Mouse (Mus musculus): ENCODE data around the gene Lpcat3. TPM values are rescaled to one million over a fixed set of nuclear protein-coding genes. Genes with fewer than 3 reads are reported as not detected.

Lpcat3 gene
- polyA plus RNA-seq, 1 experiment = 282 TPM

DNA sequence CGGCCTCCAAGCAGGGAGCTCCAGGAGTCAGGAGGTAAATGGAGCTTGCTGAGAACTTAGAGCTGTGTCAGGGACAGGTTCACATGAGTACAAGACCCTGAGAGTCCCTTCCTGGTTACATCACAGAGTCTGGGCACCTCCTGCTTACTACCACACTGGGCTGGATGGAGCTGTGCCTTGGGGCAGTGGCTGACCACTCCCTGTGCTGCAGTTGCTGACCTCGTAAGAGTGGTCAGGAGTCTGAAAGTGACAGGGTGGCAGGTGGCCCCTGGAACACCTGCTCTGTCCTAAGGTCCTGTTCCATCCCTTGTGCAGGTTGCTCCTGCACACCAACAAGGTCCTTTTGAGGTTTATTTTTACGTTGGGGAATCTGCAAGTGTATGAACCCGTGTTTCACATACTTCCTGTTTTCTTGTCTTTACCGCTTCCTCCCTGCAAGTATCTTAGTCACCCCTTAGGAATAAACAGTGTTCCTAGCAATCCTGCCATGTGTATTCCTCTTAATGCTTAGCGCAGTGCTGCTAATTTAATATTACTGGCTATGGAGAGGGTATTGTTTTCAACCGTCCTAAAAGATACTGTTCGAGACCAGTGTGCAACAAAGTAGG is 25.4 kb downstream of the Lpcat3 start:
- H3K36me3 ChIP-seq (ENCODE audit: control insufficient read depth, insufficient read depth, low read length) = no peaks in the 10 kb centered on the region
- H3K27me3 ChIP-seq (ENCODE audit: control insufficient read depth, insufficient read depth, low read length) = no peaks in the 10 kb centered on the region
- TF ChIP-seq POLR2A (IDR thresholded peaks at IDR 0.05; ENCODE audit: control insufficient read depth, low read depth, low read length) (no peak), CTCF (IDR thresholded peaks at IDR 0.05; ENCODE audit: control insufficient read depth, insufficient read depth, insufficient replicate concordance, low read depth, low read length) (no peak)
- H3K4me3 ChIP-seq (ENCODE audit: control insufficient read depth, low read depth, low read length) = no peak overlapping the region
- no peak overlapping the region for H3K27ac ChIP-seq (ENCODE audit: control insufficient read depth, insufficient read depth, low read depth, low read length)
- H3K4me1 ChIP-seq (ENCODE audit: control insufficient read depth, insufficient read depth, low read length) = no peaks in the 10 kb centered on the region

DNA sequence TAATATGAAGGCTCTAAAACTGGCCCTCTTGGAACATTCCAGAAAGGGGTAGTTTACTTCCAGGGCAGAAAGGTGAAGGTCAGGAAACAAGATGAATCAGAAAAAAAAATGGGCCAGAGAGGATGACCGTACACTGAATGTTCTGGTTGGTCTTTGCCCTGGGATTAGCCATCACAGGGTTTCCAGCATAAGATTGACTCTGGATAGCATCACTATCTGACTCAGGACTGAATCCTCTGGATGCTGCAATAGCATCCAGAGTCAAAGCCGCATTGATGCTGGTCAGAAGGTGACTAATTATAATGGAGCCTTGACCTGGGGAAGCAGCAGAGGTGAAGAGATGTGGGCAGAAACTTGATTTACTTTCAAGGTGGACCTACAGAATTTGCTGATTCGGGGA is 26.2 kb downstream of the Lpcat3 start:
- Histone ChIP-seq H3K27ac (ENCODE audit: control insufficient read depth, insufficient read depth, low read depth, low read length) (no peak overlapping the region), H3K36me3 (ENCODE audit: control insufficient read depth, insufficient read depth, low read length) (no peaks in the 10 kb centered on the region), H3K4me3 (ENCODE audit: control insufficient read depth, low read depth, low read length) (no peak overlapping the region), H3K27me3 (ENCODE audit: control insufficient read depth, insufficient read depth, low read length) (no peaks in the 10 kb centered on the region), H3K4me1 (ENCODE audit: control insufficient read depth, insufficient read depth, low read length) (no peaks in the 10 kb centered on the region)
- TF ChIP-seq POLR2A (IDR thresholded peaks at IDR 0.05; ENCODE audit: control insufficient read depth, low read depth, low read length) (no peak), CTCF (IDR thresholded peaks at IDR 0.05; ENCODE audit: control insufficient read depth, insufficient read depth, insufficient replicate concordance, low read depth, low read length) (no peak)

DNA sequence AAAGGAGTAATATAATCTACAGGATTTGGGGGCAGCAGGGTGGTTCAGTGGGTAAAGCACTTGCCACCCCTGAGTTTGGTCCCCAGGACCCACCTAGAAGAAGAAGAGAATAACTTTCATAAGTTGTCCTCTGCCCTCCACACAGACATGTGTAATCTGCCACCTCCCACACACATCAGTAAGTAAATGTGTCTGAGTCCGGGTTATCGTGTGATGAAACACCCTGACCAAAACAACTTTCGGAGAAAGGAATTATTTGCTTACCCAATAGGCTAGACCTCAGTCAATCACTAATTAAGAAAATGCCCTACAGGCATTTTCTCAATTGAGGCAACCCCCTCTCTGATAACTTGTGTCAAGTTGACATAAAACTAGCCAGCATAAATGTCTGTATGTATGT is 27.7 kb downstream of the Lpcat3 start:
- H3K27me3 ChIP-seq (ENCODE audit: control insufficient read depth, insufficient read depth, low read length) = no peaks in the 10 kb centered on the region
- no peak overlapping the region for H3K4me3 ChIP-seq (ENCODE audit: control insufficient read depth, low read depth, low read length)
- H3K4me1 ChIP-seq (ENCODE audit: control insufficient read depth, insufficient read depth, low read length) = no peaks in the 10 kb centered on the region
- TF ChIP-seq CTCF (IDR thresholded peaks at IDR 0.05; ENCODE audit: control insufficient read depth, insufficient read depth, insufficient replicate concordance, low read depth, low read length) = no peak
- no peak for TF ChIP-seq POLR2A (IDR thresholded peaks at IDR 0.05; ENCODE audit: control insufficient read depth, low read depth, low read length)
- H3K27ac ChIP-seq (ENCODE audit: control insufficient read depth, insufficient read depth, low read depth, low read length) = no peak overlapping the region
- H3K36me3 ChIP-seq (ENCODE audit: control insufficient read depth, insufficient read depth, low read length) = no peaks in the 10 kb centered on the region

DNA sequence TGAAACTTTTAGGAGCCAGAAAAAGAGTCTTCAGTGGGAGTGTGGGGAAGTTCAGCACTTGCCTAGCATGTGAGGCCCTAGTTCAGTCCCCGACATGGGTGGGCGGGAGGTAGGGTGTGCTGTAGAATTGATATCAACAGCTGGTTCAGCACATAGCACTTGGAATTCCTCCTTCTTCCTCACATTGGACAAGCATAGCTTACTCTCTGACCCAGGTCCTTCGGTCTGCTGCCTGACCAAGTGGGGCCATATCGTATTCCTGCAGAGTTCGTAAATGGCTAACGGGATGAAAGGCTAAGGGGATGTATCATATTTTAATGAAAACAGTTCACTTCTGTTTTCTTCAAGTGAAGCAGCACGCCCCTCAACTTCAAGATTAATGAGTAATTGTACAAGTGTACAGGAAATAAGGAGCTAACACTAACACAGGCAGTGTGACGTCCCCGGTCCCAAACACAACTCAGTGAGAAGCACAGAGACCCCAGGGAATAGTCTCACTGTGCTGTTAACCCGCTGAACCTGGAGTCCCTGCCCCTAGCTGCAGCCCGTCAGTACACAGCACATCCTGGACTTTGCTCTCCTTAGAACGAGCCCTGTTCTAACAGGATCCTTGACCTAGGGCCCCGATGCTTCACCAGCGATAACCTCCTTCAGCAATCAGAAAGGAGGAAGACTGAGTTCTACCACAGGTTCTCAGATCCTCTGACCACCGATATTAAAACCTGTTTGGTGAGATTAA is 30.6 kb downstream of the Lpcat3 start:
- Histone ChIP-seq H3K27me3 (ENCODE audit: control insufficient read depth, insufficient read depth, low read length) (no peaks in the 10 kb centered on the region), H3K4me3 (ENCODE audit: control insufficient read depth, low read depth, low read length) (no peak overlapping the region), H3K27ac (ENCODE audit: control insufficient read depth, insufficient read depth, low read depth, low read length) (no peak overlapping the region; the same call in 1 of the 2 replicates), H3K36me3 (ENCODE audit: control insufficient read depth, insufficient read depth, low read length) (no peaks in the 10 kb centered on the region), H3K4me1 (ENCODE audit: control insufficient read depth, insufficient read depth, low read length) (0 out of 2 replicates have a peak, but pooled peaks cover 2% of the 10 kb centered on the region)
- no peak for TF ChIP-seq CTCF (IDR thresholded peaks at IDR 0.05; ENCODE audit: control insufficient read depth, insufficient read depth, insufficient replicate concordance, low read depth, low read length)
- no peak for TF ChIP-seq POLR2A (IDR thresholded peaks at IDR 0.05; ENCODE audit: control insufficient read depth, low read depth, low read length)

DNA sequence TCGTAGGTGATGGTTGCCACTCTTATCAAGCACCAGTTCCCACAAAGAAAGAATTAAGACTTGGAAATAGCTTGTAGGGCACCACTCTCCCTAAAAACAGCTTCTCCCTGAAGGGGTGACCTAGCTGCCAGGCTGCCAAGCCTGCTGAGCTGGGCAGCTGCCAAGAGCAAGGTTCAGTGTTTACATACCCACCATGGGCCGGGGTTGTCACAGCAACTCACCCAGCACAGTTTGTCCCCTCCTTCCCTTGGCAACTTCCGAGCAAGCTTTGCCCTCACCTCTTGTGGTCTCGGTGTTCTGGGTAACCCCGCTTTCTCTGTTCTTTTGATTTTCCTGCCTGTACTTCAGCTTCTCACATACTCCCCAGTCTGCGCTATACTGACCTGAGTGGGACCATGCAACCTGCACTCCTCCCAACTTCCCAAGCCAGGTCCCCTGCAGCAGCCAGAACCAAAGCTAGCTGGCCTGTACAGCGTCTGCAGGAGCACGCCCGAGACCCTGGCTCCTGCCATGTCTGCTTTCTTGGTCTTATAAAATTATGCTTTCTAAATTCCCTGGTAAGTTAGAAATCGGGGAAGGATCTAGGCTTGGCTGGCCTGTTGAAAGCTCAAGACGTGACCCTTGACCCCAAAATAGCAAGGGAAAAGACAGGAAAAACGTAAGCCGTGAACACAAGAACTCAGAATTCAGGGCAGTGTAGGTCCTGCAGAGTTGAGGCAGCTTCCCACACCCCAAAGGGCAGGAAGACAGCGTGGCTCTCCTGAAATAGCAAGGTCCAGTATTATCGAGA is 31.5 kb downstream of the Lpcat3 start:
- TF ChIP-seq CTCF (IDR thresholded peaks at IDR 0.05; ENCODE audit: control insufficient read depth, insufficient read depth, insufficient replicate concordance, low read depth, low read length) = no peak
- H3K27me3 ChIP-seq (ENCODE audit: control insufficient read depth, insufficient read depth, low read length) = no peaks in the 10 kb centered on the region
- H3K27ac ChIP-seq (ENCODE audit: control insufficient read depth, insufficient read depth, low read depth, low read length) = no peak overlapping the region
- peaks cover 5% of the 10 kb centered on the region for H3K4me1 ChIP-seq (ENCODE audit: control insufficient read depth, insufficient read depth, low read length)
- no peak overlapping the region for H3K4me3 ChIP-seq (ENCODE audit: control insufficient read depth, low read depth, low read length)
- no peaks in the 10 kb centered on the region for H3K36me3 ChIP-seq (ENCODE audit: control insufficient read depth, insufficient read depth, low read length)

DNA sequence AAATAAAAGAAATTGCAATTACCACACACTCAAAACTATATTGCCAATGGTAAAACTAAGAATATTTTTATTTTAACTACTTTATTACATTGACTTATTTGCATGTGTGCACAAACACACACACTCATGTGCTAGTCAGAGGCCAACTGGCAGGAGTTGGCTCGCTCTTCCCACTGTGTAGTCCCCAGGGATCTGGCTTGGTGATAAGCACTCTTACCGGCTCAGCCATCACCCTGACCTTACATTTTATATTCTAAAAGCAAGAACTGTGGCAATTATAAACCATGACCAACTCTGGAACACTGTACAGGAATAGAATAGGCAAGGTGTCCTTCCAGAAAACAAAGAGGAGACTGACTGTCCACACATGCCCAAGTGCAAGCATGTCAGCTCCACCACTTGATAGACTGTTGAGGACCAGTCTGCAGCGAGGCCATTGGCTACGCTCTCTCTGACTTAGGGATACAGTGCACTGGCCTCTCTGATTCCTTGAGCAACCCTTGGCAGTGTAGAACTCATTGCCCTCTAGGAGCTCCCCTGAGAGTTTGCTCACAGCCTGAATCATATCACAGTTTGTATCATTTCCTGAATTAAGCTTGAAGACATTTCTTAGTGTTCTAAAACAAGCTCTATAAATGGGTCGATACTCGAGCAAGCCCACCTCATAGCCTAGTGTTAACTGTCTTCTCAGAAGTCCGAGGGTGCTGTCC is 33.8 kb downstream of the Lpcat3 start:
- Histone ChIP-seq H3K27ac (ENCODE audit: control insufficient read depth, insufficient read depth, low read depth, low read length) (no peak overlapping the region), H3K36me3 (ENCODE audit: control insufficient read depth, insufficient read depth, low read length) (peaks cover 5% of the 10 kb centered on the region), H3K4me1 (ENCODE audit: control insufficient read depth, insufficient read depth, low read length) (peaks cover 9% of the 10 kb centered on the region), H3K27me3 (ENCODE audit: control insufficient read depth, insufficient read depth, low read length) (no peaks in the 10 kb centered on the region), H3K4me3 (ENCODE audit: control insufficient read depth, low read depth, low read length) (no peak overlapping the region)
- TF ChIP-seq CTCF (IDR thresholded peaks at IDR 0.05; ENCODE audit: control insufficient read depth, insufficient read depth, insufficient replicate concordance, low read depth, low read length) = no peak
- TF ChIP-seq POLR2A (IDR thresholded peaks at IDR 0.05; ENCODE audit: control insufficient read depth, low read depth, low read length) = no peak

DNA sequence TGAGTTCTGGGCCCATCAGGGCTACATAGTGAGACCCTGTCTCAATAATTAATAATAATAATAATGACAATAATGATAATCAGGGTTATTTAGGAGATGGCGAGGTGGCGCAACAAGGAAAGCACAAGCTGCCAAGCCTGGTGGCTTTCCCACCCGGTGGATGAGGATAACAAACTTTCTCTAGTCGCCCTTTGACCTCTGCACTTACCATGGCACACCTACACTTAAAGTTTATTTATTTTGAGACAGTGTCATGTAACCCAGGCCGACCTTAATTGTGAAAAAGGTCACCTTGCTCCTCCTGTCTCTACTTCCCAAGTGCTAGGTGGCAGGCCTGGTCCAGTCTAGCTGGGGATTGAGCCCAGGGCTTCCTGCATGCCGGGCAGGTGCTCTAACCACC is 35.9 kb downstream of the Lpcat3 start:
- Histone ChIP-seq H3K4me1 (ENCODE audit: control insufficient read depth, insufficient read depth, low read length) (peaks cover 9% of the 10 kb centered on the region), H3K4me3 (ENCODE audit: control insufficient read depth, low read depth, low read length) (no peak overlapping the region), H3K27me3 (ENCODE audit: control insufficient read depth, insufficient read depth, low read length) (no peaks in the 10 kb centered on the region), H3K27ac (ENCODE audit: control insufficient read depth, insufficient read depth, low read depth, low read length) (no peak overlapping the region), H3K36me3 (ENCODE audit: control insufficient read depth, insufficient read depth, low read length) (peaks cover 5% of the 10 kb centered on the region)
- TF ChIP-seq CTCF (IDR thresholded peaks at IDR 0.05; ENCODE audit: control insufficient read depth, insufficient read depth, insufficient replicate concordance, low read depth, low read length) (no peak), POLR2A (IDR thresholded peaks at IDR 0.05; ENCODE audit: control insufficient read depth, low read depth, low read length) (no peak)
